Mouse (Mus musculus) olfactory bulb, adult 2 months (tissue): Measurements from ENCODE around the gene Prss35.

Experiments used
- CTCF ChIP-seq: fragments of 200-500 bp; IDR thresholded peaks from 2 replicates; pipeline ENCODE4 v1.5.1; 2012; ENCODE audit warnings: low read depth, mild to moderate bottlenecking, low read length, moderate library complexity; ENCODE audit not compliant: insufficient read depth
- POLR2A ChIP-seq: fragments of 200-500 bp; IDR thresholded peaks from 2 replicates; pipeline ENCODE4 v1.6.1; 2012; ENCODE audit warnings: mild to moderate bottlenecking, low read depth, low read length, moderate library complexity; ENCODE audit not compliant: insufficient read depth

- TF ChIP-seq POLR2A, result no peak
- TF ChIP-seq CTCF, result no peak
These were observed 17.7 kb upstream of the Prss35 start for GRCm38 (mm10) chr9:86725604-86726380.
